Mouse (Mus musculus) neural tube, embryonic 11.5 days (tissue): ENCODE data around the gene Aqp3. TPM values are rescaled to one million over a fixed set of nuclear protein-coding genes. Genes with fewer than 3 reads are reported as not detected.

Experiments used
- ATAC-seq: fragments of 200-750 bp; cut with Nextera tagmentation; 2 replicates; pipeline ENCODE4 v1.8.0; 2017; ENCODE audit warnings: moderate number of reproducible peaks, mild to moderate bottlenecking, moderate TSS enrichment, moderate library complexity; ENCODE audit not compliant: insufficient read depth, low FRiP score, low TSS enrichment
- DNase-seq: peaks from one replicate; pipeline ENCODE4 v3.0.0-alpha.2; 2015; ENCODE audit warnings: low spot score
- H3K27ac ChIP-seq: fragments of 300-500 bp; sonication (generic); 2 replicates; pipeline ENCODE4 v1.5.1; 2014; ENCODE audit warnings: low read depth, mild to moderate bottlenecking, low read length
- H3K27me3 ChIP-seq: fragments of 300-500 bp; sonication (generic); 2 replicates; pipeline ENCODE4 v1.6.1; 2014; ENCODE audit warnings: mild to moderate bottlenecking, low read length, mixed read lengths; ENCODE audit not compliant: control insufficient read depth, insufficient read depth
- H3K36me3 ChIP-seq: fragments of 300-500 bp; sonication (generic); 2 replicates; pipeline ENCODE4 v1.6.1; 2014; ENCODE audit warnings: mild to moderate bottlenecking, low read length, moderate library complexity, mixed read lengths; ENCODE audit not compliant: control insufficient read depth, insufficient read depth
- H3K4me1 ChIP-seq: fragments of 300-500 bp; sonication (generic); 2 replicates; pipeline ENCODE4 v1.6.1; 2014; ENCODE audit warnings: low read length, mixed read lengths; ENCODE audit not compliant: control insufficient read depth, insufficient read depth
- H3K4me2 ChIP-seq: fragments of 300-500 bp; sonication (generic); 2 replicates; pipeline ENCODE4 v1.6.1; 2014; ENCODE audit warnings: low read depth, mild to moderate bottlenecking, moderate library complexity
- H3K4me3 ChIP-seq: fragments of 300-500 bp; sonication (generic); 2 replicates; pipeline ENCODE4 v1.5.1; 2014; ENCODE audit warnings: low read depth, low read length
- H3K9ac ChIP-seq: fragments of 300-500 bp; sonication (generic); 2 replicates; pipeline ENCODE4 v1.6.1; 2014; ENCODE audit warnings: mild to moderate bottlenecking, low read length
- H3K9me3 ChIP-seq: fragments of 300-500 bp; sonication (generic); 2 replicates; pipeline ENCODE4 v1.6.1; 2016; ENCODE audit warnings: low read length; ENCODE audit not compliant: control insufficient read depth
- WGBS: fragments of 180-500 bp; shearing (Covaris S2); extraction: QIAGEN DNeasy Blood & Tissue Kit; methylation state at CpG from one replicate; pipeline ENCODE4 v1.1.7; 2014; 5-methylcytosine and 5-hydroxymethylcytosine counted together
- polyA plus RNA-seq: library from polyadenylated mRNA; unstranded; fragments of >200 nt; fragmentation: Nextera tagmentation; extraction: Ambion mirVana; gene quantifications from 2 replicates; pipeline ENCODE4 v1.2.1, GENCODE M21; 2014

Gene Aqp3
- polyA plus RNA-seq, 1 experiment from 2014 or later = 0.60 TPM

GRCm38 (mm10) chr4:41115074-41115473 is 17.1 kb upstream of the Aqp3 start:
- Histone ChIP-seq H3K4me1 (no peaks in the 10 kb centered on the region), H3K9ac (no peak overlapping the region), H3K27me3 (no peaks in the 10 kb centered on the region), H3K4me3 (no peak overlapping the region), H3K4me2 (no peak overlapping the region), H3K27ac (no peak overlapping the region), H3K36me3 (peaks cover 20% of the 10 kb centered on the region), H3K9me3 (no peaks in the 10 kb centered on the region)
- WGBS = 85% methylated on average over 6 of the region's 6 CpGs
- no peak for ATAC-seq
- no peak for DNase-seq

DNA sequence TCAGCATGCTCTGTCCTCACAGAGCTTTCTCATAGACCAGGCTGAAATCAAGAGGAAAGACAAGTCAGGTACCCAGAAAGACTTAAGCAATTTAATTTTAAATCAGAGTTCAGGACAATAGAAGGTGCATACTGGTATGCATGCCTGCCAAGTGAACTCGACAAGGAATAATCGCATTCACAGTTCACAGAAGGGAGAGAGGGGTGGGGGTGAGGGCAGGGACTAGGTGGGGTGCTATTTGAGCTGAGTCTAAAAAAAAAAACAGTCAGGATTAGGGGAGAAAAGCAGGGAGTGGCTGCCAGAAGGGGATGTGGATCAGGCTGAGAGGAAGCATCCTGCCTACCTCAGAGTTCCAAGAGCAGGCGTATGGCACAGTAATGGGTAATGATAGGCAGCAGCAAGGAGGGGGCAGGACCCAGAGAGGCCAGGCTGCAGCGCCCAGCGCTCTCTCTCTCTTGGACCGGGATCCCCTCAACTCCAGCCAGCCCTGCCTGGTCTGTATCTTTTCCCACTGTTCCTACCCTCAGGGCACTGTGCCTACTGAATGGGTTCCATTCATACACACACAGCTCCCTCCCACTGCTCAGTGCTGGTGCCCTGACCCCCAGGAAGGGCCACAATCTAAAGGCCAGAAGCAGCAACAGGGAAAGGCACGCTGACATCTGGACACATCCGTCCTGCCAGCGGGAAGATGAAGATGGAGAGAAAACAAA is 16.5 kb upstream of the Aqp3 start:
- Histone ChIP-seq H3K36me3 (peaks cover 17% of the 10 kb centered on the region), H3K27ac (no peak overlapping the region), H3K4me3 (no peak overlapping the region), H3K4me1 (no peaks in the 10 kb centered on the region), H3K9ac (no peak overlapping the region), H3K9me3 (no peaks in the 10 kb centered on the region), H3K4me2 (no peak overlapping the region), H3K27me3 (no peaks in the 10 kb centered on the region)
- ATAC-seq (no peak), DNase-seq (no peak)
- 86% methylated on average over 9 of the region's 9 CpGs for WGBS

- Histone ChIP-seq H3K4me1 (no peaks in the 10 kb centered on the region), H3K27me3 (no peaks in the 10 kb centered on the region), H3K9ac (no peak overlapping the region), H3K4me2 (no peak overlapping the region), H3K4me3 (no peak overlapping the region), H3K36me3 (no peaks in the 10 kb centered on the region), H3K9me3 (no peaks in the 10 kb centered on the region), H3K27ac (no peak overlapping the region)
- DNase-seq (no peak), ATAC-seq (no peak)
- WGBS = 85% methylated on average over 10 of the region's 10 CpGs
Observed at GRCm38 (mm10) chr4:41108717-41109425, 10.9 kb upstream of the Aqp3 start.

- no peak for DNase-seq
- Histone ChIP-seq H3K9ac (no peak overlapping the region), H3K27ac (no peak overlapping the region), H3K4me1 (no peaks in the 10 kb centered on the region), H3K9me3 (no peaks in the 10 kb centered on the region), H3K4me3 (no peak overlapping the region), H3K36me3 (no peaks in the 10 kb centered on the region), H3K27me3 (no peaks in the 10 kb centered on the region), H3K4me2 (no peak overlapping the region)
- ATAC-seq = no peak
- 74% methylated on average over 4 of the region's 4 CpGs for WGBS
Observed at GRCm38 (mm10) chr4:41107440-41107839, 9.5 kb upstream of the Aqp3 start.

DNA sequence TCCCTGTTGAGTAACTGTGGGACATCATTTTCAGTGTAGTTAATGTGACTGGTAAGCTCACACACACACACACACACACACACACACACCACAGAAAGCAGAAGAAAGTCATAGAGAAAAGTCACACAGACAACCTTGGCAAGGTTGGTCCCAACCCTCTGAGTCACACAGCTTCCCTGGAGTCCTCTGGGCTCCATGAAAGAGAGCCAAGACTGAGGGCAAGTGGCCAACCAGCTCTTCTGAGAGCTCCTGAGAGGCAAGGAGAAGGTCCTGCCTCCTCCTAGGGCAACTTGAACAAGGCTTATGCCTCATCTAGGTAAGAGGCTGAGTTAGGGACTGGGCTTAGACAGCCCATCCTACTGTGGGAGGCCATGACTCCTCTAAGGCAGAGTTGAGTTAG is 4.9 kb upstream of the Aqp3 start:
- Histone ChIP-seq H3K36me3 (no peaks in the 10 kb centered on the region), H3K4me3 (no peak overlapping the region), H3K4me1 (peaks cover 3% of the 10 kb centered on the region; the same call in 1 of the 2 replicates), H3K9me3 (no peaks in the 10 kb centered on the region), H3K4me2 (no peak overlapping the region), H3K9ac (no peak overlapping the region), H3K27ac (no peak overlapping the region), H3K27me3 (peaks cover 9% of the 10 kb centered on the region)
- DNase-seq (no peak), ATAC-seq (no peak)

DNA sequence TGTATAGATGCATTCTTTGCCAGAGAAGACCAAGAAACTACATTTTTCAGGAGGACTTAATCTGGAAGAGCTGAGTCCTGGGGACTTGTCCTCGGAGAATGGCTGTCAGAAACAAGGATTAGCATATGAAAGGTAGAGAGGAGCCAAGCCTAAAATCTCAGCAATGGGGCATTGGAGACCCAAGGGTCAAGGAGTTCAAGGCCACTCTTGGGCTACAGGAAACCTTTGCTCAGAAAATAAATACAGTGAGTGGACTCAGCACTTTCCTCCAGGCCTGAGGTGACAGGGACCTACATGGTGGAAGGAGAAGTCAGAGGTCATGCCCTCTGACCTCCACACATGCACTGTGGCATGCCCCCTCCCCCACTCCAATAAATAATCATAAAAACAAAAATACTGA is 3.0 kb upstream of the Aqp3 start:
- no peak overlapping the region for H3K4me3 ChIP-seq
- H3K4me2 ChIP-seq = no peak overlapping the region
- no peaks in the 10 kb centered on the region for H3K36me3 ChIP-seq
- ATAC-seq = no peak
- no peak overlapping the region for H3K9ac ChIP-seq
- H3K27ac ChIP-seq = no peak overlapping the region
- DNase-seq = no peak
- WGBS = 22% methylated on average over 1 of the region's 1 CpGs
- peaks cover 20% of the 10 kb centered on the region for H3K27me3 ChIP-seq
- peaks cover 6% of the 10 kb centered on the region for H3K4me1 ChIP-seq
- no peaks in the 10 kb centered on the region for H3K9me3 ChIP-seq

DNA sequence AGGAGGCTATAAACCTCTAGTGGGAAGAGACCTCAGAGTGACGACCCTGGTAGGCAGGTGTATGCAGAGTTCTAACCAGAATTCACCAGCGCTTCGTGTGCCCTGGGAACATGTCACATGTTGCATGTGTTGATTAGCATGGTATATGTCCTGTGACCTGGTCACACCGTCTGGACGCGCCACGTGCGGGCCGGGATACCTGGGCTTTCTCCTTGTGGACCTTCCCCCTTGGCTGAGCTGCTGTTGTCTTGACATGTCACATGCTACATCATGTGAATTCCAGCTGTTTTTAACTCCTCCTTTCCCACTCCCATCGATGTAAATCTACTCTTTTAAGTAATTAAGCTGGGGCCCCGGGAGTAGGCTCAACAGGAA is 581 bp upstream of the Aqp3 start:
- Histone ChIP-seq H3K4me3 (peak overlapping the region; percentile 30), H3K9ac (no peak overlapping the region), H3K36me3 (no peaks in the 10 kb centered on the region), H3K27me3 (peaks cover 20% of the 10 kb centered on the region), H3K27ac (no peak overlapping the region), H3K4me2 (peak overlapping the region; percentile 71), H3K9me3 (no peaks in the 10 kb centered on the region), H3K4me1 (peaks cover 6% of the 10 kb centered on the region)
- ATAC-seq (no peak), DNase-seq (no peak)
- 16% methylated on average over 11 of the region's 11 CpGs for WGBS

GRCm38 (mm10) chr4:41097381-41097780 is 602 bp downstream of the Aqp3 start:
- Histone ChIP-seq H3K9ac (no peak overlapping the region), H3K9me3 (no peaks in the 10 kb centered on the region), H3K36me3 (no peaks in the 10 kb centered on the region), H3K4me3 (peak overlapping the region; percentile 30; the same call in 1 of the 2 replicates), H3K4me1 (peaks cover 6% of the 10 kb centered on the region), H3K27me3 (peaks cover 20% of the 10 kb centered on the region), H3K4me2 (peak overlapping the region; percentile 71), H3K27ac (no peak overlapping the region)
- 38% methylated on average over 13 of the region's 13 CpGs for WGBS
- no peak for ATAC-seq
- DNase-seq = no peak

DNA sequence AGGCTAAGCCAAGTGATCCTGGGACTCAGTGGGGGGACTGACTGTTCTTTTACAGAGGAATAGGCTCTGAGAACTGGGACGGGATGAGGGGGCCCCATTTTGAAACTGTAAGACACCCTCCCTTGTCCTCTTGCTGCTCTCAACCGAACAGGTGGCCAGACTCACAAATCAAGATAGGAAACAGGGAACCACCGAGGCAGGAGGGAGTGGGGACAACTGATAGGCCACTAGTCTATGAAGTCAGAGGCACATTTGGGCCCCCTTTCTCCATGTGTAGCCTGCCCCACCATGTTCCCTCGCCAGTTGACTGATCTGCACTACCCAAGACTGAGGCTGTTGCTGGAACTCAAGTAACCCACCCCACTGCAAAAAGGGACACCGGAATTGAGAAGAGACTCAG is 1.2 kb downstream of the Aqp3 start:
- Histone ChIP-seq H3K9ac (no peak overlapping the region), H3K4me3 (no peak overlapping the region), H3K9me3 (no peaks in the 10 kb centered on the region), H3K27me3 (peaks cover 20% of the 10 kb centered on the region), H3K4me2 (no peak overlapping the region), H3K4me1 (peaks cover 6% of the 10 kb centered on the region), H3K36me3 (no peaks in the 10 kb centered on the region), H3K27ac (no peak overlapping the region)
- 73% methylated on average over 5 of the region's 5 CpGs for WGBS
- DNase-seq (no peak), ATAC-seq (no peak)
